Mouse (Mus musculus) intestine, postnatal 0 days (tissue): Measurements from ENCODE around the gene Tmem121b. TPM values are rescaled to one million over a fixed set of nuclear protein-coding genes. Genes with fewer than 3 reads are reported as not detected.

ENCODE experiments used
- ATAC-seq: fragments of 200-750 bp; cut with Nextera tagmentation; 2 replicates; pipeline ENCODE4 v1.8.0; 2017; ENCODE audit warnings: mild to moderate bottlenecking, moderate TSS enrichment, moderate library complexity
- H3K27ac ChIP-seq: fragments of 300-500 bp; sonication (generic); 2 replicates; pipeline ENCODE4 v1.5.1; 2014; ENCODE audit warnings: mild to moderate bottlenecking, low read depth, low read length, moderate library complexity
- H3K27me3 ChIP-seq: fragments of 300-500 bp; sonication (generic); replicated peaks from 2 replicates; pipeline ENCODE4 v1.6.1; 2014; ENCODE audit warnings: low read length, mixed read lengths; ENCODE audit not compliant: control insufficient read depth, insufficient read depth
- H3K36me3 ChIP-seq: fragments of 300-500 bp; sonication (generic); 2 replicates; pipeline ENCODE4 v1.6.1; 2014; ENCODE audit warnings: mild to moderate bottlenecking, moderate library complexity; ENCODE audit not compliant: control insufficient read depth, insufficient read depth
- H3K4me1 ChIP-seq: fragments of 300-500 bp; sonication (generic); replicated peaks from 2 replicates; pipeline ENCODE4 v1.6.1; 2014; ENCODE audit warnings: antibody characterized with exemption, low read length, mixed read lengths; ENCODE audit not compliant: control insufficient read depth, insufficient read depth
- H3K4me2 ChIP-seq: fragments of 300-500 bp; sonication (generic); replicated peaks from 2 replicates; pipeline ENCODE4 v1.6.1; 2014; ENCODE audit warnings: low read depth, mild to moderate bottlenecking, moderate library complexity
- H3K4me3 ChIP-seq: fragments of 300-500 bp; sonication (generic); 2 replicates; pipeline ENCODE4 v1.5.1; 2014; ENCODE audit warnings: low read depth, low read length
- H3K9ac ChIP-seq: fragments of 300-500 bp; sonication (generic); 2 replicates; pipeline ENCODE4 v1.6.1; 2014; ENCODE audit warnings: mild to moderate bottlenecking, low read depth, low read length
- H3K9me3 ChIP-seq: fragments of 300-500 bp; sonication (generic); 2 replicates; pipeline ENCODE4 v1.6.1; 2016; ENCODE audit warnings: mixed run types; ENCODE audit not compliant: control insufficient read depth
- CTCF ChIP-seq: sonication (generic); IDR thresholded peaks from 2 replicates; pipeline ENCODE4 v1.5.1; 2016; ENCODE audit warnings: low read depth, mild to moderate bottlenecking, control low read depth, antibody characterized with exemption, moderate library complexity
- WGBS: fragments of 180-500 bp; shearing (Covaris S2); extraction: QIAGEN DNeasy Blood & Tissue Kit; methylation state at CpG from one replicate; pipeline ENCODE4 v1.1.7; 2014; 5-methylcytosine and 5-hydroxymethylcytosine counted together
- polyA plus RNA-seq: library from polyadenylated mRNA; unstranded; fragments of >200 nt; fragmentation: Nextera tagmentation; extraction: Ambion mirVana; gene quantifications from 2 replicates; pipeline ENCODE4 v1.2.1, GENCODE M21; 2015

Tmem121b gene
- polyA plus RNA-seq, 1 experiment from 2014 or later, result 0.05 TPM

- TF ChIP-seq CTCF, result peak; percentile 63
Measured at GRCm38 (mm10) chr6:120457074-120457473, 36.5 kb downstream of the Tmem121b start.

GRCm38 (mm10) chr6:120454627-120455077 is 39.0 kb downstream of the Tmem121b start:
- no peak for TF ChIP-seq CTCF
- Histone ChIP-seq H3K4me2 (peak overlapping the region; percentile 41), H3K4me3 (no peak overlapping the region)

More at GRCm38 (mm10) chr6:120457074-120457473, 36.5 kb downstream of the Tmem121b start:
- H3K9ac ChIP-seq, result no peak overlapping the region
- no peaks in the 10 kb centered on the region for H3K36me3 ChIP-seq
- H3K4me3 ChIP-seq, result no peak overlapping the region
- no peak overlapping the region for H3K27ac ChIP-seq
- no peaks in the 10 kb centered on the region for H3K4me1 ChIP-seq
- 62% methylated on average over 7 of the region's 7 CpGs for WGBS
- H3K27me3 ChIP-seq, result peaks cover 10% of the 10 kb centered on the region; the same call in 1 of the 2 replicates
- no peaks in the 10 kb centered on the region for H3K9me3 ChIP-seq
- H3K4me2 ChIP-seq, result no peak overlapping the region
- ATAC-seq, result no peak

GRCm38 (mm10) chr6:120453556-120453955 is 40.1 kb downstream of the Tmem121b start:
- Histone ChIP-seq H3K36me3 (no peaks in the 10 kb centered on the region), H3K9me3 (no peaks in the 10 kb centered on the region), H3K4me1 (no peaks in the 10 kb centered on the region), H3K27me3 (no peaks in the 10 kb centered on the region), H3K4me2 (no peak overlapping the region), H3K9ac (no peak overlapping the region), H3K27ac (no peak overlapping the region), H3K4me3 (no peak overlapping the region)
- WGBS, result 93% methylated on average over 3 of the region's 3 CpGs
- ATAC-seq, result no peak
- TF ChIP-seq CTCF, result no peak

More at GRCm38 (mm10) chr6:120454627-120455077, 39.0 kb downstream of the Tmem121b start:
- Histone ChIP-seq H3K9ac (no peak overlapping the region), H3K27me3 (no peaks in the 10 kb centered on the region), H3K4me1 (no peaks in the 10 kb centered on the region), H3K9me3 (no peaks in the 10 kb centered on the region), H3K27ac (peak overlapping the region; percentile 60), H3K36me3 (no peaks in the 10 kb centered on the region)
- ATAC-seq, result peak; percentile 86
- 21% methylated on average over 11 of the region's 11 CpGs for WGBS

- no peak for ATAC-seq
- Histone ChIP-seq H3K9me3 (no peaks in the 10 kb centered on the region), H3K27me3 (no peaks in the 10 kb centered on the region), H3K36me3 (no peaks in the 10 kb centered on the region), H3K27ac (no peak overlapping the region), H3K9ac (no peak overlapping the region), H3K4me2 (no peak overlapping the region), H3K4me3 (no peak overlapping the region), H3K4me1 (no peaks in the 10 kb centered on the region)
- TF ChIP-seq CTCF, result no peak
- 81% methylated on average over 5 of the region's 5 CpGs for WGBS
Measured at GRCm38 (mm10) chr6:120453103-120453445, 40.5 kb downstream of the Tmem121b start.

GRCm38 (mm10) chr6:120452384-120453102 is 41.1 kb downstream of the Tmem121b start:
- no peak for TF ChIP-seq CTCF
- Histone ChIP-seq H3K36me3 (no peaks in the 10 kb centered on the region), H3K9me3 (no peaks in the 10 kb centered on the region), H3K27ac (no peak overlapping the region), H3K4me2 (no peak overlapping the region), H3K4me1 (no peaks in the 10 kb centered on the region), H3K9ac (no peak overlapping the region), H3K27me3 (no peaks in the 10 kb centered on the region), H3K4me3 (no peak overlapping the region)
- WGBS, result 78% methylated on average over 11 of the region's 11 CpGs
- no peak for ATAC-seq

- H3K27ac ChIP-seq, result no peak overlapping the region
- H3K9me3 ChIP-seq, result no peaks in the 10 kb centered on the region
- no peak overlapping the region for H3K4me3 ChIP-seq
- H3K4me1 ChIP-seq, result no peaks in the 10 kb centered on the region
- H3K4me2 ChIP-seq, result no peak overlapping the region; the same call in 1 of the 2 replicates
- H3K27me3 ChIP-seq, result no peaks in the 10 kb centered on the region
- no peak for ATAC-seq
- TF ChIP-seq CTCF, result no peak
- no peaks in the 10 kb centered on the region for H3K36me3 ChIP-seq
- no peak overlapping the region for H3K9ac ChIP-seq
- 81% methylated on average over 3 of the region's 3 CpGs for WGBS
Measured at GRCm38 (mm10) chr6:120450208-120450607, 43.4 kb downstream of the Tmem121b start.
